Mouse (Mus musculus) cerebellum, postnatal 14 days (tissue): ENCODE results near the gene Gm37240.

Experiments
- DNase-seq, 2 experiments: peaks; one replicate each; pipeline ENCODE4 v3.0.0; 2021; ENCODE audit warnings: mixed read lengths in 2 of 2

The Gm37240 gene

DNA sequence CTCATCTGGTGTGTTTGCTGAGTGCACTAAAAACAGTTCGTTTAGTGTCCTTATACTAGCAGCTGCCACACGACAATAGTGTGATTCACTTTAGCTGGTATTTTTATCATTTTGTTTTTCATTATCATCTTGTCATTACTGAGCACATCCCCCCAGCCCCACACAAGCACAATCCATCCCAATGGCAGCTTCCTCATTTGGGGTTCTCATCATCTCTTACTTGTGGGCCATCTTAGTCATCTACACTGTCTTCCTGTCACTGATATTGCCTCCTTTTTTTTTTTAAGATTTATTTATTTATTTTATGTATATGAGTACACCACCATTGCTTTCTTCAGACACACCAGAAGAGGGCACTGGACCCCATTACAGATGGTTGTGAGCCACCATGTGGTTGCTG, 1268.7 kb downstream of the Gm37240 start:
- DNase-seq: no peak

GRCm38 (mm10) chr3:84615856-84616225, 1271.5 kb downstream of the Gm37240 start:
- no peak for DNase-seq

DNA sequence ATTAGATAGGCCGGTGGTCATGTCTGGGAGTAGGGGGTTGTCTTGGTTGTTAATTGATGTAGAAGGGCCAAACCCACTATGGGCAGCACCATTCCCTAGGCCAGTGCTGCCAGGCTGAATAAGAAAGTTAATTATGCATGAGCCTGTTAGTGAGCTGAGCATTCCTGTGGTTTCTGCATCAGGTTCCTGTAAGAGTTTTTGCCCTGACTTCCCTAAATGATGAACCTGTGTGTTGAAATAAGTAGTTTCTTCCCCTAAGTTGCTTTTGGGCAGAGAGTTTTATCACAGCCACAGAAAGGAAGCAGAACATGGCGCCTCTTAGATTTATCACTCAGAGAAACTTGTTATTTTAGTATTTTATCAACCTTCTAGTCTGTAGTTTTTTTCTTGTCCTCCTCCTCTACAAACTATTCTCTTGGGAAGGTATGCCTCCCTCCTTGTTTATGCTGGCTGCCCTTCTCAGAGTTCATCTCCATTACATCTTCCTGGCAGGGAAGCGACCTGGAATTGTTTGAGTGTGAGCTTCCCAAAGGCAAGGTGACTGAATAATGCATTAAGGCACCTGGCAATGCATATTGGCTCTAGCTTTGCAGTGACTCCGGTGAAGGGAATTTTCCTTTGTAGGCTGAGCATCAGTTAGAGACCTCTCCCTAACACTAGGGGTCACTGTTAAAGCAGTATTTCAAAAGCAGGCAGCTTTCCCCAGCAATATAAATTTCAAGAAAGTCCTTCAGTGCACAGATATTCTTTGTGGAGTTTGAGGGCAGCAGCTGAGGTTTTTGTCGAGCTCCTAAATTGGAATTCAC, 1272.1 kb downstream of the Gm37240 start:
- DNase-seq: peak; percentile 13 to 51

- no peak for DNase-seq
Observed at GRCm38 (mm10) chr3:84610183-84610710, 1277.1 kb downstream of the Gm37240 start.

DNA sequence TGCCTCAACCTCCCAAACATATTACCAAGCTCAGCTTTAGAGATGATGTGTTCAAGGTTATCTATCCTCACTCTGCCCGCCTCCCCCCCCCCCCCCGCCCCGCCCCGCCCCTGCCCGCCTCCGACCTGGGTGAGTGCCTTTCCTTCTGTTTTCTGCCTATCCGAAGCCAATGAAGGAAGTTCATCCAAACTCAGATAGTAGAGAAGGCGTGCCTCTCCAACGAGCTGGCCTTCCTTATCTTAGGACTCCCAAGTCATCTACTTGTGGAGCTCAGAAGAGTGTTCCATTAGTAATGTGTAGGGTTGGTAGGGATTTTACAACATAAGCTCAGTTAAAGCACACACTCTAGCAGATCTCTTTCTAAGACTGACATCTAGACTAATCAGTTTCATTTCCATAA, 1284.1 kb downstream of the Gm37240 start:
- DNase-seq: no peak

DNA sequence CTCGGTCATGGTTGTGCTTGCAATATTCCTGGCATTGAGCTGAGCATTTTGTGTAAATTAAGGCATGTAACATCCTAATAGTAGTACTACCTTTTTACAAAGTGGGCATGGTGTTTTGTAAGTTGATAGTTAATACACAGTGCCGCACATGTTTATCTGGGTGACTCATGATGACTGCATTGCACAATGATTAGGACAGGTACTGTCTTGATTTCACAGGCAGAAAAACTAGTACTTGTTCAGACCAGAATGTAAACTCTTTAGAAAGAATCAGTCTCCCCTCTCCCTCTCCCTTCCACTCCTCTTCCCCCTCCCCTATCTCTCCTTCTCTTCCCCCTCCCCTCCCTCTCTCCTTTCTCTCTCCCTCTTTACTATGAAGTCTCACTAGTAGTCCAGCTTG, 1284.6 kb downstream of the Gm37240 start:
- DNase-seq: no peak

GRCm38 (mm10) chr3:84601870-84602495, 1285.3 kb downstream of the Gm37240 start:
- no peak for DNase-seq

GRCm38 (mm10) chr3:84598756-84599155, 1288.6 kb downstream of the Gm37240 start:
- DNase-seq: no peak

DNA sequence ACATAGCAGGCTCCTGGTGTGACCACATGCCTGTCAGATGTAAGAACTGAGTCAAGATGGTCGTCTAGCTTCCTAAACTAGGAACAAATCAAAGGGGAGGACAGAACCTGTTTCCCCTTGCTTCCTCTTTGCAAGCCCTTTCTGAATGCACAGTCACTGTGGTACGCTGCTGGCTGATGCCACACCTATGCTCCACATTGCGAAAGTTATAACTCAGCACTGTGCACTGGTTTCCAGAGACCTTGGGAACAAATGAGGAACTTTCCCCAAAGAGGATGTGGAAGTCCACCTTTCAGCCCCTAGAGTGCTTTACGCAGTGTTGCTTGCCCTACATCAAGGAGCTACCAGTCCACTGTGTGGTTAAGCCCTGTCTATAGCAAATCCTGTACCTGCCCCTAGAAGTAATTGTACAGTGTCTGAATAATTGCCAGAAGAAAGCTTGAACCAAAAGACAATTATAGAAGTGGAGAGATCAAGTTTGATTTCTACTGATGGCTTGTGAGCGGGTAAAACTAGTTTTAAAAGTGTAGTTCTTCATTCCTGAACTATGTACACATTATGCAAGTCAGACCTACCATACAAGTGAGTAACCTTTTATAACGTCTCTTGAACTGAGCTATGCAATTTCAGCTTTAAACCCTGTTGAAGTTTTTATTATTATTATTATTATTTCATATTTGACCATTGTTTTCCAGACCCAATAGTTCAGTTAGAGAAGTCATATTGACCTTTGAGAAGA, 1289.2 kb downstream of the Gm37240 start:
- no peak for DNase-seq

- no peak for DNase-seq
Observed at GRCm38 (mm10) chr3:84595677-84596234, 1291.6 kb downstream of the Gm37240 start.

DNA sequence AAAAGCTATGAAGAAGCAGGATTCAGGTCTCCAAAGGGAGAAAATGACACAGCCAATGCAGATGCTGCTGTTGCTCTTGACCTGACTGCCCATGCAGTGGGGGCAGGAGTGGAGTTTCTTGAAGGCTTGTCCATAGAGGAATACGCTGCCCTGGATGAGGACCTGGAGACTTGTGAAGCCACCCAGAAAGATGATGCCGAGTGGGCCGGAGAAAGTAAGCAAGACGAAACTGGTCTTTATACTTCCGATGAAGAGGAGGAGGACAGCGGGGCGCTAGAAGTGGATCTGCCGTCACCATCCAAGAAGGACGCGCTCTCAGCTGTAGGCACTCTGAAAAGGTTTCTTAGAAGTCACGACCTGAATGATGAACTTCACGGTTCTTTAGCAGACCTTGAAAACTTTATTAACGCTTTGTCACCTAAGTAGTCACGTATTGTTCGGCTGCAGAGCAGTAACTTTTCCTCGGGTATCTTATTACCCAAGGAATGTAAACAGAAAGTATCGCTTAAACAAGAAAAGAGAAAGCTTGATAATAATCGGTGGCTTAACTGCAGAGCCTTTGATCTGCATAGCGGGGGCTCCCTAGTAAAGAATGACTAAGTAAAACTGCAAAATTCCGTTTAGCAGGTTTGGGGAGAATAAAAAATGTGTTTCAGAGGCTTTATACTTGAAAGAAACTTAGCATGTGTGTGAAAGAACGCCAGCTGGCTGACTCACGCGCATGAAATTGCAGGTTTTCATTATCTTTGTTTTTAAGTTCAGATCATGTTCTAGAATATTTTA, 1292.2 kb downstream of the Gm37240 start:
- DNase-seq: no peak

- no peak for DNase-seq
Observed at GRCm38 (mm10) chr3:84593274-84593673, 1294.0 kb downstream of the Gm37240 start, which contains the start of gene Tigd4. Tigd4 (plus strand) TSS chr3:84593574.

DNA sequence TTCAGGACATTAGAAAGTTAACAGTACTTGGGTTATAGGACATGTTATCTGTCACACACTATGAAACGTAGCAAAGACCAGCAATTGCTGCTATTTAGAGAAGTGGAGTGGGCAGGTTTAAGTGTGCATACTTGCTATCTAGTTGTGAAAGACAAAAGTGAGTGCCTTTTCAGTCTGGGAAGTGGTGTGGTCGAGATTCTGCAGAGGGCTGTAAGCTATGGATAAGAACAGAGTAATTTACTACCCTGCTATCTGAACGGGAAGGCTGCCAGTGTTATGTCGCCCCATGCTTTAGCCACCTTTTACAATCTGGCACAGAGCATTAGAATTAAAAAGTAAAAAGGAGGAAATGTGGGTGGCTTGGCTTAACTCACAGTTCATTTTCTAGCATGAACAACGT, 1300.6 kb downstream of the Gm37240 start:
- no peak for DNase-seq

GRCm38 (mm10) chr3:84582913-84583276, 1304.4 kb downstream of the Gm37240 start:
- no peak for DNase-seq

DNA sequence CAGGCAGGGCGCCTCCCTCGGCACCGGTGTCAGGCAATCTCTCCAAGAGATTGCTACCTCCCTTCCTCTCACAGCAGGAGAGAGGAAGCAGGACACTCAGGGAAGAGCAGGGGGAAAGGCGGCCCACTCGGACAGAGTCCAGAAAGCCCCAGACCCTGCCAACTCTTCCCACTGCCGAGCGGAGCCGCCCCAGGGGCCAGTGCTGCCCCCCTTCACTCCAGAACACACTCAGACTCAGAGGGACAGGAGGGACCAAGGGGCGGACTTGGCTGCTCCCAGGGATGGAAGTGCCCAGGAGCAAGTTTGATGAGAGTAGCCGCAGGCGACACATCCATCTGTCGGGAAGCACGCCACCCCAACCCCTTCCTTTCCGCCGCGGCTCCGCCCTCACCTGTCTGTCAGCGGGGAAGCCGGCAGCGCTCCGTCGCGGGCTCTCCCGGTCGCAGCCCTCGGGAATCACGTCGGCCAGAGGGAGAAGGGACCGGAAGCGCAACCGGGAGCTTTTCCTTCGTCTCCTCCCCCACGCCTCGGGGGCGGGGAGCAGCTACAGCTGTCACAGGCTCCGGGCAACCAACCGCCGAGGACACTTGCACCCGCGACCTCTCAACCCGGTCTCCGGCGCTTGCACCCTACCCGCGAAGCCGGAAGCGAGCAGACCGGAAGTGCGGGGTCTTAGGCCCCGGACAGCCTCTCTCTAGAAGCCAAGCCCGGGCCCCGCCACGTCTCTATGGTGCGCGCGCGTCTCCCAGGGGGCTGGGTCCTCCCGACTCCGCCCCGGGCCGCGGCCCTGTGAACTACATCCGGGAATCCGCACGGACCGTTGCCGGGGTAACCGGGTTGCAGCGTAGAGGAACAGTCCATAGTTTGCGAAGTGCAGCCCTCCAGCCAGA, 1305.0 kb downstream of the Gm37240 start, which contains the start of gene Arfip1:
Arfip1 (minus strand) TSS at position 603 of the 890 bp plus-strand sequence.
- peak; percentile 98 for DNase-seq

DNA sequence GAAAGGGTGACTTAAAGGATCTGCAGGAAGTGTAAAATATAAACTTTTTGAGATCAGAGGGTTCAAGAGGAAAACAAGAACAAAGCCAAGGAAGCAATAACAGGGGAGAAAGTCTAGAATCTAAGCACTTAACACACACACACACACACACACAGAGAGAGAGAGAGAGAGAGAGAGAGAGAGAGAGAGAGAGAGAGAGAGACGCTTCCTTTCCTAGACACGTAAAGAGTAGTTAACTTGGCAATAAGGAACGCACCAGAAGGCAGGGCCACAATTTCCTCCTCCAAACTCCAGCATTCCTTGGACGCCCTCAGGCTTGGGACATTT, 1305.7 kb downstream of the Gm37240 start:
- DNase-seq: no peak

DNA sequence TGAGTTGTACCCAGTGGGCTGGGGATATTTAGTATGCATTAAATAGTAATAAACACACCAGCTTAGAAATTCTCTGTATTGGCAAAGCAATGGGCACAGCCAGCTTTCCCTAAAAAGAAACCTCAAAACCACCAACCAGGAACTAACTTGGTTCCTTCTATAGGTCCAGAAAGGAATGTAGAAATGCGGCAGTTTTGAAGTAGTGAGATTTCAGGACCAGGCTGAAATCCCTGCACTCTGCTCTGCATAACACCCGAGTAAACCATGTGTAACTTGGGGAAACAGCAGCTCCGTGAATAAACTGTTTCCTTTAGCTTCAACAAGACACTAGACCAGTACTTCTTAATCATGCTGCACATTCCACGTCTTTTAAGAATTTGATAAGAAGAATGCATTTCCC, 1306.6 kb downstream of the Gm37240 start:
- no peak for DNase-seq

DNA sequence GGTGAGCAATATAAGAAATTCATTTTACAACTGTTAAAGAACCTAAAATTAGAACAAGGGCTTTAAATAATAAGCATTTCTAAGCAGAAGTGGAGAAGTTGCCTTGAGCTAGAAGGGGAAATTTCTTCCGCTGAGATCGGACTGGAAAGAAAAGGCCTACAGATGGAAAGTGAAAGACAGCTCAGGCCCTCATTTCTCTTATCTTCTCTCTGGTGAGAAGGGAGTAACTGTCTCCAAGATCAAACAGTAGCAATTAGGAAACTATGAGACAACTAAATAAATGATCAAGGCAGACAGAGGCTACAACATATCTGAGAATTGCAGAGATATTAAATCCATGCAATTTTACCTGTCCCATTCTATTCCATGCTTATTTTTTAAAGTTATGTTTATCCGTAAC, 1316.8 kb downstream of the Gm37240 start:
- DNase-seq: no peak

GRCm38 (mm10) chr3:84569587-84569986, 1317.7 kb downstream of the Gm37240 start:
- no peak for DNase-seq

DNA sequence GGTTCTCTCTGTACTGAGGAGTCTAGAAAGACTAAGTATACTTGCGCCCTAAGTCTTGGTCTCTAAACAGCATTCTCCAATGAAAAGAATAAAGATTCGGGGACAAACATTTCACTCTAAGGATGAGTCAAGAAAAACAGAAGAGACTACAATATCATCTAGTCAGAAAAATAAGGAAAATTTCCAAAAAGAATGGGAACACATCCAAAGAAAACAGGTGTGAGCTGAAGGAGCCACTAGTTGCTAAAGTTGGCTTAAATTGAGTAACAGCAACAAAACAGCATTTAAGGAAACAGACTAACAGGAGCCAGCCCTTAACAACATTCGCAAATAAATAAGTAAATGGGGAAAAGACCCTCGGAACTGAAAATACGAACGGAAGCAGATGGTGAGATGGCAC, 1318.8 kb downstream of the Gm37240 start:
- DNase-seq: no peak

DNA sequence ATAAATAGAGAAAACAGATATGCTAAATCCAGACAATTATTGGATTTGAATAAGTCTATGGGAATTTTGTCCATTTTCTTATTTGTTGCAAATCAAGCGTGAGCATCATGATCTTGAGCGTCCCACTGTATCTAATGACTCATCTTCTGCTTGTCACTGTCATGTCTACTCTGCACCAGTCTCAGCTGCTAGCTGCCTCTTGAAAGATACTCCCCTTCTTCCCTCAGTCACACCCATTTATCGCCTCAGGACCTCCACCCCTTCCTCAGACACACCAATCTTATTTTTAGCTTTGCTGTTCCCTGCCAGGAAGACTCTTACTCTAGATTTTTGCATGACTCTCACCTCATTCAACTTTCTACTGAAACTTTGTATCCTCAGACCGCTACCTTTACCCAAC, 1323.9 kb downstream of the Gm37240 start:
- no peak for DNase-seq
